Mouse (Mus musculus) embryonic fibroblast, embryonic 13.5 days (primary cell): ENCODE measurements at regions not wholly inside any gene's neighbourhood (a gene's known extent, or its start where the extent isn't known, plus 50 kb on each side); places are given as distances from the start of the nearest gene placed in this dataset.

ENCODE experiments used
- CTCF ChIP-seq: IDR thresholded peaks from 2 replicates; pipeline ENCODE4 v1.5.1; 2011; ENCODE audit warnings: mild to moderate bottlenecking, control low read depth, low read length, moderate library complexity, borderline replicate concordance; ENCODE audit not compliant: insufficient read depth
- POLR2A ChIP-seq: IDR thresholded peaks from 2 replicates; pipeline ENCODE4 v1.6.1; 2011; ENCODE audit warnings: low read depth, mild to moderate bottlenecking, control low read depth, low read length, moderate library complexity

DNA sequence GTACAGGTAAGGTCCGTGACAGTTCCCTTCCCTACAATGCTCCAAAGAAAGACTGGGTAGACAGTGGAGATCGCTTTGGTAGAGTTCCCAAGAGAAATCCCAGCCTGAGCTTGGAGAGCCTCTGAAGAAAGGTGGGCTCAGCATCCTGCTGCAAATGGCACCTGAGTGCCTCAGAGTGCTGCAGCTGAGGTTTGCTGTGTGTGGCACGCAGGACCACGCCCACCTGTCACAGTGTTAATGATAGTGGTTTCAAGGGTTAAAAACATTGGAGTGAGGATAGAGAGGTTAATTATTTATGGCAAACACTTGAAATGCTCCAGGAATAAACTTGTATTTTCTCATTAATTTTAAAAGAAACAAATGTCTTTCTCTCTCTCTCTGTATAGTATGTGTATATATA, 137.2 kb upstream of the Klf12 start:
- TF ChIP-seq CTCF, result no peak
- no peak for TF ChIP-seq POLR2A
